Mouse (Mus musculus) hindbrain, embryonic 16.5 days (tissue): ENCODE measurements around the gene Zfp948. TPM values are rescaled to one million over a fixed set of nuclear protein-coding genes. Genes with fewer than 3 reads are reported as not detected.

ENCODE experiments used
- ATAC-seq: fragments of 200-750 bp; cut with Nextera tagmentation; 2 replicates; pipeline ENCODE4 v1.8.0; 2017; ENCODE audit warnings: moderate TSS enrichment, moderate library complexity
- H3K27ac ChIP-seq: fragments of 300-500 bp; sonication (generic); 2 replicates; pipeline ENCODE4 v1.5.1; 2014; ENCODE audit warnings: low read depth, mild to moderate bottlenecking, control low read depth, low read length, moderate library complexity
- H3K27me3 ChIP-seq: fragments of 300-500 bp; sonication (generic); replicated peaks from 2 replicates; pipeline ENCODE4 v1.6.1; 2014; ENCODE audit warnings: low read length; ENCODE audit not compliant: control insufficient read depth, insufficient read depth
- H3K36me3 ChIP-seq: fragments of 300-500 bp; sonication (generic); 2 replicates; pipeline ENCODE4 v1.6.1; 2014; ENCODE audit warnings: mild to moderate bottlenecking, low read length, moderate library complexity, mixed read lengths; ENCODE audit not compliant: control insufficient read depth, insufficient read depth
- H3K4me1 ChIP-seq: fragments of 300-500 bp; sonication (generic); 2 replicates; pipeline ENCODE4 v1.6.1; 2014; ENCODE audit warnings: low read depth, low read length; ENCODE audit not compliant: control insufficient read depth, insufficient read depth
- H3K4me2 ChIP-seq: fragments of 300-500 bp; sonication (generic); 2 replicates; pipeline ENCODE4 v1.6.1; 2014; ENCODE audit warnings: mild to moderate bottlenecking, low read length, control low read depth, moderate library complexity
- H3K4me3 ChIP-seq: fragments of 300-500 bp; sonication (generic); 2 replicates; pipeline ENCODE4 v1.5.1; 2014; ENCODE audit warnings: mild to moderate bottlenecking, low read length, control low read depth, moderate library complexity
- H3K9ac ChIP-seq: fragments of 300-500 bp; sonication (generic); 2 replicates; pipeline ENCODE4 v1.6.1; 2014; ENCODE audit warnings: low read depth, mild to moderate bottlenecking, control low read depth, low read length, moderate library complexity
- H3K9me3 ChIP-seq: fragments of 300-500 bp; sonication (generic); 2 replicates; pipeline ENCODE4 v1.6.1; 2014; ENCODE audit warnings: mild to moderate bottlenecking, low read length, moderate library complexity; ENCODE audit not compliant: control insufficient read depth
- WGBS: fragments of 180-500 bp; shearing (Covaris S2); extraction: QIAGEN DNeasy Blood & Tissue Kit; methylation state at CpG from one replicate; pipeline ENCODE4 v1.1.7; 2014; 5-methylcytosine and 5-hydroxymethylcytosine counted together
- polyA plus RNA-seq: library from polyadenylated mRNA; unstranded; fragments of >200 nt; fragmentation: Nextera tagmentation; extraction: Ambion mirVana; gene quantifications from 2 replicates; pipeline ENCODE4 v1.2.1, GENCODE M21; 2015

The Zfp948 gene
- polyA plus RNA-seq, 1 experiment from 2014 or later, result 19.2 TPM

DNA sequence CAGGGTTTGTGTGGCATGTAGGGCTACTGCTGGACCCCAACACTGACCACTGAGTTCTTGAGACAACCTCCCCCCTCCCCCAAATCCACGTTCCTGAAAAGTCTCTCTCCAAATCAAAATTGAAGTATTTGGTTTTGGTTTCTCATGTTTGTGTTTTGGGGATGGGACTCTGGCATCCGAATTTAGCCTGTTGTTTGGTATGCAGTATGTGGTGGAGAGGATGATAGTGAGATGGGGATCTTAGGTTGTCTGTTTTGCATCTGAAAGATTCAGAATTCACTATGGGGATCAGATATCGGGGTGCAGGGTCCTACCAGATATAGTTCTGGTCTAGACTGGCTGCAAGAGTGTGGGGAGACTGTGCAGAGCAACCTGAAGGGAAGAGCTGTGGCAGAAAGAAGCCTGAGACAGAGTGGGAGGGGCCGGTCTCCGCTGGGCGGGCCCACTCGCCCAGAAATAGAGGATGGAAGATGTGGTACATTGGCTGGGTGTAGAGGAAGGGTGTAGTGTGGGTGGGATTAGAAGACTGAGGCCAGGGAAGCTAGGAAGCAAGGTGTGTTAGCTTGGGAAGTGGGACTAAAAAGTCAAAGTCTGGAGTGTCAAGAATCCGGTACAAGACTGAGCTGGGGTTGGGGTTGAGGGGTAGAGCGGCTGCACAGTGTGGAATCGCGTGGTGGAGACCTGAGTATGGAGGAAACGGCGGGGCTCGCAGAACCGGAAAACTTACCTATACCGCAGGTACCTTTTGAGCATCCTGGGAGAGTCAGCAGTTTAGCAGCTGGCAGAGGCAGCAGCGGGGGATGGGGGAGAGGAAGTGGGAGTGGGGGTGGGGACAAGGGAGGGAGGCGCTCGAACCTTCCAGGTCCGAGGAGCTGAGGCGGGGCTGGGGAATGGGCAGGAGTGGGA, 31.5 kb upstream of the Zfp948 start, which contains the start of gene Zfp52:
Zfp52 (plus strand) TSS at position 444 of the 906 bp plus-strand sequence.
- no peaks in the 10 kb centered on the region for H3K27me3 ChIP-seq
- no peaks in the 10 kb centered on the region for H3K9me3 ChIP-seq
- peak within 1 kb of the TSS; percentile 36; the same call in 1 of the 2 replicates for H3K27ac ChIP-seq
- peak within 1 kb of the TSS; percentile 86 for H3K4me2 ChIP-seq
- H3K4me3 ChIP-seq, result peak within 1 kb of the TSS; percentile 56
- H3K36me3 ChIP-seq, result no peaks in the 10 kb centered on the region
- H3K9ac ChIP-seq, result peak within 1 kb of the TSS; percentile 68
- H3K4me1 ChIP-seq, result peaks cover 16% of the 10 kb centered on the region
- WGBS, result 4% methylated on average over 21 of the region's 21 CpGs
- peak; percentile 67 for ATAC-seq

DNA sequence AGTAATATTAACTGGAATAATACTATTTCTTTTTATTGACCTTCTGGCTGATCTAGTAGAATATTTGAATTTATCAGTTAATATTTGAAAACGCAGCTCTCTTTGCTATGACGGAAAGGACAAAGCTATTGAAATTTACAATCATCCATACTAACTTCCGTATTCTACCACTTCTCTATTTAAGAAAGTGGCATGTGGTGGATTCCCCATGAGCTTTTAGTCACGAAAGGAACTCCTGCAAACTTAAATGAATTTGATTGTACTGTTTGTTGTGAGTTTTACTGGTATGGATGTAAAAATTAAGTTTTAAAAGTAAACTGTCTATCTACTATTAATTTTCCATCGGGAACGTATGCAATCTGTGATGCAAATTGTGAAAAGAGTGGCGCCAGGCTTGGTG, 30.7 kb upstream of the Zfp948 start:
- Histone ChIP-seq H3K27me3 (no peaks in the 10 kb centered on the region), H3K36me3 (no peaks in the 10 kb centered on the region), H3K4me1 (peaks cover 14% of the 10 kb centered on the region), H3K27ac (no peak overlapping the region; the same call in 1 of the 2 replicates), H3K4me2 (peak overlapping the region; percentile 86), H3K4me3 (peak overlapping the region; percentile 56), H3K9ac (peak overlapping the region; percentile 68), H3K9me3 (no peaks in the 10 kb centered on the region)
- WGBS, result 36% methylated on average over 7 of the region's 7 CpGs
- no peak for ATAC-seq

DNA sequence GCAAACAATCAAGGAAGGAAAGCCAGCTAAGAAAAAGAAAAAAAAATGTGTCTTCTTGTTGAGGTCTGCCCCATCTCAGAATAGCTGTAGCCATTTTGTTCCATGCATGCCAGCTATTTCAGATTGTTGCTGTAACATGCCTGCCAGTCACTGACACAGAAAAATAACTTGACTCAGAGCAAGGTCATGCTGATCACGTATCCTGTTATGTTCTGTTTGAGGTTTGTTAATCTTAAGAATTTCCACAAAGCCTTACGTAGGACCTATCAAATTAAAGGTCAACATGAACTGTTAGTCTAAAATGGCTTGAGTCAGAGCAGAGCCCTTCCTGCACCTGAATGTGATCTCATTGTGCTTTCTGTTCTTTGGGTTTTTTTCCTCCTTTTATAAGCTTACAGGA, 30.1 kb upstream of the Zfp948 start:
- ATAC-seq, result no peak
- Histone ChIP-seq H3K27me3 (no peaks in the 10 kb centered on the region), H3K4me3 (no peak overlapping the region)

GRCm38 (mm10) chr17:21557831-21558230, 9.0 kb upstream of the Zfp948 start:
- Histone ChIP-seq H3K9ac (no peak overlapping the region), H3K4me3 (no peak overlapping the region), H3K4me1 (no peaks in the 10 kb centered on the region), H3K4me2 (no peak overlapping the region), H3K27ac (no peak overlapping the region), H3K9me3 (no peaks in the 10 kb centered on the region), H3K27me3 (no peaks in the 10 kb centered on the region), H3K36me3 (peaks cover 10% of the 10 kb centered on the region)
- 96% methylated on average over 2 of the region's 2 CpGs for WGBS
- no peak for ATAC-seq

More for the DNA sequence above, 30.1 kb upstream of the Zfp948 start:
- Histone ChIP-seq H3K36me3 (no peaks in the 10 kb centered on the region), H3K4me1 (peaks cover 8% of the 10 kb centered on the region), H3K4me2 (no peak overlapping the region), H3K9ac (no peak overlapping the region), H3K27ac (no peak overlapping the region), H3K9me3 (no peaks in the 10 kb centered on the region)
- WGBS, result 86% methylated on average over 2 of the region's 2 CpGs

DNA sequence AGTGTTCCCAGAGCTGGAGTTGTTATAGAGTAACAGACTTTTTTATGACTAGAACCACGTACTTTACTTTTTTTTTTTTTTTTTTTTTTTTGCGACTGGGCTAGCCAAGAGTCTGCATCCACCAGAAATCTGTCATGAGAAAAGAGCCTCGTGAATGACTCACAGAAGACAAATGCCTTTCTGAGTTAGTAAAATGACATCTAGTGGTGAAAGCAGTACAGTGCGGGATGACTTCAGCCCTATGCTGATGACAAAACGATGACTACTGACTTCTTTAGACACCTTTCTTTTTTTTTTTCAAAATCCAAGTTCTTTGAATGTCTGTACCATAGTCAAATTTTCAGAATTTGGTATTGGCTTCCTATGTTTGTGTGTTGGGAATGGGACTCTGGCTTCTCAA, 588 bp upstream of the Zfp948 start:
- H3K36me3 ChIP-seq, result no peaks in the 10 kb centered on the region
- peak; percentile 77 for ATAC-seq
- peak overlapping the region; percentile 58 for H3K4me3 ChIP-seq
- peak overlapping the region; percentile 78 for H3K9ac ChIP-seq
- H3K9me3 ChIP-seq, result no peaks in the 10 kb centered on the region
- peak overlapping the region; percentile 71 for H3K4me2 ChIP-seq
- H3K4me1 ChIP-seq, result peaks cover 12% of the 10 kb centered on the region
- H3K27me3 ChIP-seq, result no peaks in the 10 kb centered on the region
- 6% methylated on average over 5 of the region's 5 CpGs for WGBS
- H3K27ac ChIP-seq, result peak overlapping the region; percentile 92

- no peak for ATAC-seq
- H3K36me3 ChIP-seq, result no peaks in the 10 kb centered on the region
- no peaks in the 10 kb centered on the region for H3K27me3 ChIP-seq
- H3K4me1 ChIP-seq, result peaks cover 12% of the 10 kb centered on the region
- H3K27ac ChIP-seq, result 0 out of 2 replicates have a peak overlapping the region, but pooled peaks have one; percentile 12
- no peaks in the 10 kb centered on the region for H3K9me3 ChIP-seq
- H3K4me3 ChIP-seq, result peak overlapping the region; percentile 58
- peak overlapping the region; percentile 53 for H3K9ac ChIP-seq
- H3K4me2 ChIP-seq, result peak overlapping the region; percentile 71
- WGBS, result 58% methylated on average over 1 of the region's 1 CpGs
Measured at GRCm38 (mm10) chr17:21567696-21568095, 888 bp downstream of the Zfp948 start.

DNA sequence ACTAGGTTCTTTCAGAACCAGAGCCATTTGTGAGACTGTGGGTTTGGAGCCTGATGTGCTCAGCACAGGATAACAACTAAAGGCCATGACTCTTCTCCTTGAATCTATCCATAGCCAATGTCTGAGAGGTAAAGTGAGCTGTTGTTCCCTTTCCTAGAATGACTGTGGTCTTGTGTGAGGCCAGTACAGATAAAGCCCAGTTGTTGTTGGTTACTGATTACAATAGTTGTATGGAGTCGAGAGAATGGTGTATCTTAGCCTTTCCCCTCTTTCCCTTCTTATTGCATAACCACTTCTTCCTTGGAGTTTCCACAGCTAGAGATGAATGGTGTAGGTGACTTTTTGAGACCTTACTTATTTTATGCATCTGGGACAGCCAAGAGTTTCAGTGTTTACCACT, 12.3 kb downstream of the Zfp948 start:
- Histone ChIP-seq H3K4me1 (no peaks in the 10 kb centered on the region), H3K9me3 (no peaks in the 10 kb centered on the region)
- ATAC-seq, result no peak

GRCm38 (mm10) chr17:21579493-21580175, 12.8 kb downstream of the Zfp948 start:
- peak; percentile 71; the same call in 1 of the 2 replicates for ATAC-seq
- Histone ChIP-seq H3K9me3 (no peaks in the 10 kb centered on the region), H3K4me1 (no peaks in the 10 kb centered on the region), H3K4me3 (no peak overlapping the region), H3K4me2 (no peak overlapping the region), H3K36me3 (peaks cover 30% of the 10 kb centered on the region), H3K27ac (no peak overlapping the region), H3K27me3 (no peaks in the 10 kb centered on the region), H3K9ac (no peak overlapping the region)
- 35% methylated on average over 5 of the region's 5 CpGs for WGBS

More for the DNA sequence above, 12.3 kb downstream of the Zfp948 start:
- Histone ChIP-seq H3K4me2 (no peak overlapping the region), H3K27ac (no peak overlapping the region), H3K4me3 (no peak overlapping the region), H3K27me3 (no peaks in the 10 kb centered on the region), H3K9ac (no peak overlapping the region), H3K36me3 (peaks cover 28% of the 10 kb centered on the region)
- WGBS, result 95% methylated on average over 1 of the region's 1 CpGs

- no peaks in the 10 kb centered on the region for H3K27me3 ChIP-seq
- 0 out of 2 replicates have a peak, but pooled peaks cover 3% of the 10 kb centered on the region for H3K9me3 ChIP-seq
- ATAC-seq, result no peak
- no peak overlapping the region for H3K27ac ChIP-seq
- no peak overlapping the region for H3K4me3 ChIP-seq
- no peak overlapping the region for H3K4me2 ChIP-seq
- no peaks in the 10 kb centered on the region for H3K4me1 ChIP-seq
- no peak overlapping the region for H3K9ac ChIP-seq
- peaks cover 50% of the 10 kb centered on the region for H3K36me3 ChIP-seq
- 97% methylated on average over 2 of the region's 2 CpGs for WGBS
Measured at GRCm38 (mm10) chr17:21585521-21585920, 18.7 kb downstream of the Zfp948 start.
